Mouse (Mus musculus) liver, embryonic 15.5 days (tissue): ENCODE measurements around the gene Scgn. TPM values are rescaled to one million over a fixed set of nuclear protein-coding genes. Genes with fewer than 3 reads are reported as not detected.

Experiments used
- ATAC-seq: fragments of 200-750 bp; cut with Nextera tagmentation; 2 replicates; pipeline ENCODE4 v1.8.0; 2017; ENCODE audit warnings: moderate number of reproducible peaks, mild to moderate bottlenecking, moderate library complexity; ENCODE audit not compliant: insufficient read depth
- H3K27ac ChIP-seq: fragments of 300-500 bp; sonication (generic); replicated peaks from 2 replicates; pipeline ENCODE4 v1.5.1; 2015; ENCODE audit warnings: mild to moderate bottlenecking, inconsistent platforms
- H3K27me3 ChIP-seq: fragments of 300-500 bp; sonication (generic); 2 replicates; pipeline ENCODE4 v1.6.1; 2015; ENCODE audit warnings: mild to moderate bottlenecking, inconsistent platforms
- H3K36me3 ChIP-seq: fragments of 300-500 bp; sonication (generic); replicated peaks from 2 replicates; pipeline ENCODE4 v1.6.1; 2015; ENCODE audit warnings: moderate library complexity, mild to moderate bottlenecking, inconsistent platforms
- H3K4me1 ChIP-seq: fragments of 300-500 bp; sonication (generic); replicated peaks from 2 replicates; pipeline ENCODE4 v1.6.1; 2015; ENCODE audit warnings: inconsistent platforms
- H3K4me2 ChIP-seq: fragments of 300-500 bp; sonication (generic); 2 replicates; pipeline ENCODE4 v1.6.1; 2015; ENCODE audit warnings: moderate library complexity, mild to moderate bottlenecking, inconsistent platforms
- H3K4me3 ChIP-seq: fragments of 300-500 bp; sonication (generic); replicated peaks from 2 replicates; pipeline ENCODE4 v1.5.1; 2015; ENCODE audit warnings: mild to moderate bottlenecking, inconsistent platforms
- H3K9ac ChIP-seq: fragments of 300-500 bp; sonication (generic); 2 replicates; pipeline ENCODE4 v1.6.1; 2015; ENCODE audit warnings: moderate library complexity, mild to moderate bottlenecking, inconsistent platforms
- H3K9me3 ChIP-seq: fragments of 300-500 bp; sonication (generic); replicated peaks from 2 replicates; pipeline ENCODE4 v1.6.1; 2016; ENCODE audit warnings: inconsistent platforms
- whole genome bisulfite sequencing: fragments of 180-500 bp; shearing (Covaris S2); methylation state at CpG from one replicate; pipeline ENCODE4 v1.1.7; 2015; ENCODE audit warnings: mixed read lengths; ENCODE audit not compliant: insufficient replicate concordance; 5-methylcytosine and 5-hydroxymethylcytosine counted together
- microRNA-seq: library from miRNA; unstranded; fragments of <30 nt; microRNA quantifications from one replicate; pipeline ENCODE4, GENCODE M21; 2016
- polyA plus RNA-seq: library from polyadenylated mRNA; unstranded; fragments of >200 nt; fragmentation: Nextera tagmentation; extraction: Ambion mirVana; gene quantifications from 2 replicates; pipeline ENCODE4 v1.2.1, GENCODE M21; 2015

Gene Scgn
- polyA plus RNA-seq, 1 experiment from 2014 or later = not detected

DNA sequence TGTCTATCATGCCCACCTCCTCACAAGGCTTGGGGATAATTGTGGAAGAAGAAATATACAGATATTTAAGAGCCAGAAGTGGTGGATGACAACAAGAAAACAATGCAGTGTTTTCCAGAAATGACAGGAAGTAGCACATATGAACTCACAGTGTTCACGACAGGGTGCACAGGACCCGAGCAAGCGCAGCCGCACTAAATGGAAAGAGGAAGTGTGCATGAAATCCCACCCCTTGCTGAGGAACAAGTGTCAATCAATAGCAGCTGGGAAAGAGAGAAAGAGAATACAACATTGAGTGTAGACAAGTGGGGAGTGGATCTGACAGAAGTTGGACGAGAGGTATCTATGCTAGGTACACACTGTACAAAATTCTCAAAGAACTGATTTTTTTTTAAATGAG lies 79.7 kb downstream of the Scgn start:
- H3K27ac ChIP-seq = no peak overlapping the region
- H3K36me3 ChIP-seq = no peaks in the 10 kb centered on the region
- H3K4me1 ChIP-seq = peaks cover 18% of the 10 kb centered on the region; the same call in 1 of the 2 replicates
- H3K4me3 ChIP-seq = no peak overlapping the region
- WGBS = 23% methylated on average over 5 of the region's 5 CpGs
- no peak overlapping the region for H3K9ac ChIP-seq
- ATAC-seq = no peak
- H3K4me2 ChIP-seq = no peak overlapping the region
- H3K9me3 ChIP-seq = no peaks in the 10 kb centered on the region
- no peaks in the 10 kb centered on the region for H3K27me3 ChIP-seq

DNA sequence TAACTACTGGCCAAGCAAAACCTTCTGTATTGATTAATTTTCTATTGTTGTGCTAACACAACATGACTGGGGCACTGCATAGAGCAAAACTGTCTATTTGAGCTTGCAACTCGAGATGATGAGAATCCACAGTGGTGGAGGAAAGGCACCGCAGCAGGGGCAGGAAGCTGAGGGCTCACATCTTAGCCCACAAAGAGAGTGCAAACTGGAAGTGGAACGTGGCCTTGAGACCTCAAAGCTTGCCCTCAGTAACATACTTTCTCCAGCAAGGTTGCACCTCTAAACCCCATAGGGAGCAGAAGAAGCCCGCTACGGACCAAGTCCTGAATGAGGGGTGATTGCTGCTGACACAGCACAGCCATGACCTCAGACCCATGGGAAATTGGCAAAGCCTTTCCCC lies 80.9 kb downstream of the Scgn start:
- no peaks in the 10 kb centered on the region for H3K36me3 ChIP-seq
- H3K4me1 ChIP-seq = peaks cover 10% of the 10 kb centered on the region; the same call in 1 of the 2 replicates
- H3K4me3 ChIP-seq = no peak overlapping the region
- H3K27me3 ChIP-seq = no peaks in the 10 kb centered on the region
- H3K9me3 ChIP-seq = no peaks in the 10 kb centered on the region
- H3K27ac ChIP-seq = no peak overlapping the region
- WGBS = 19% methylated on average over 5 of the region's 5 CpGs
- no peak for ATAC-seq
- H3K9ac ChIP-seq = no peak overlapping the region
- H3K4me2 ChIP-seq = no peak overlapping the region

DNA sequence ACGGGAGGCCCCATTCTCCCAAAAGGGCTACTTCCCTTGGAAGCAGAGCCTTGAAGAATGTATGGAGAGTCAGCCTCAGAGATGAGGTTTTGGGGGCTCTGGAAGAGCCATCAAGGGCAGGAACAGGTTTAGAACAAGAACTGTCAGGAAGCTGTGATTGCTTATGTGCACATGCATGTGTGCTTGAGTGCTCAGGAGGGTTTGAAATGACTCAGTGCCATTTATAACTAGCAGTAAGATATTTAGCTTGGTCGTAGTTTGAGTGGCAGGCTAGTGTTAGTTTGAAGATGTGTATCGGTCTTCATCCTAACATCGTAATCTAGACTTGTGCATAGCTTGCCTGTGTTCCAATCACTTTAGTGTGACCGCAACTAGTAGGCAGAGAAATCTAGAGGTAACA lies 84.1 kb downstream of the Scgn start:
- H3K4me3 ChIP-seq = no peak overlapping the region
- H3K36me3 ChIP-seq = no peaks in the 10 kb centered on the region
- ATAC-seq = no peak
- no peaks in the 10 kb centered on the region for H3K9me3 ChIP-seq
- H3K9ac ChIP-seq = no peak overlapping the region
- no peaks in the 10 kb centered on the region for H3K27me3 ChIP-seq
- no peak overlapping the region for H3K27ac ChIP-seq
- no peak overlapping the region for H3K4me2 ChIP-seq
- no peaks in the 10 kb centered on the region for H3K4me1 ChIP-seq
- WGBS = 75% methylated on average over 5 of the region's 5 CpGs

Small RNA genes lying within 50 kb of the gene (microRNA-seq; reads per million reads assigned to microRNA genes)
- not detected for gene Gm44344

Other genes starting within 250 kb of the Scgn start
- gene Hist1h3c, start 245.6 kb downstream of the Scgn start, polyA plus RNA-seq = 6.4 and 7.3 TPM in 2 replicates
- gene Hist1h2bb, start 244.5 kb downstream of the Scgn start, polyA plus RNA-seq = 5.6 and 5.7 TPM in 2 replicates
- gene Hist1h2ab, start 240.1 kb downstream of the Scgn start, polyA plus RNA-seq = 60.0 and 64.5 TPM in 2 replicates
- 13.6 and 15.4 TPM in 2 replicates for gene Hist1h3b, start 238.9 kb downstream of the Scgn start, polyA plus RNA-seq
- gene Hist1h4b, start 234.2 kb downstream of the Scgn start, polyA plus RNA-seq = 2.7 and 4.1 TPM in 2 replicates
- 0.40 TPM in 1 of 2 replicates, not detected in the other for gene Hist1h4a, start 230.0 kb downstream of the Scgn start, polyA plus RNA-seq
- 6.4 and 7.6 TPM in 2 replicates for gene Hist1h3a, start 228.8 kb downstream of the Scgn start, polyA plus RNA-seq
- 3.5 and 4.3 TPM in 2 replicates for gene Hist1h1a, start 227.5 kb downstream of the Scgn start, polyA plus RNA-seq
- not detected in 2 replicates for gene Trim38, start 221.3 kb downstream of the Scgn start, polyA plus RNA-seq
- gene Slc17a2, start 184.2 kb downstream of the Scgn start, polyA plus RNA-seq = 1.5 and 1.8 TPM in 2 replicates
- 6.5 and 7.5 TPM in 2 replicates for gene Slc17a3, start 151.8 kb downstream of the Scgn start, polyA plus RNA-seq
- gene Slc17a1, start 123.5 kb downstream of the Scgn start, polyA plus RNA-seq = 0.32 and 0.59 TPM in 2 replicates
- 0.09 and 0.24 TPM in 2 replicates for gene Slc17a4, start 76.2 kb downstream of the Scgn start, polyA plus RNA-seq
- gene Hist1h2ba, start 57.1 kb downstream of the Scgn start, polyA plus RNA-seq = not detected in 2 replicates
- not detected in 2 replicates for gene Hist1h2aa, start 56.8 kb downstream of the Scgn start, polyA plus RNA-seq